Mouse (Mus musculus): ENCODE results near the gene Jmjd1c.

Jmjd1c gene

GRCm38 (mm10) chr10:67126859-67127758 is 31.2 kb downstream of the Jmjd1c start:
- DNase-seq (ENCODE audit: low read depth, low spot score) = peak; percentile 17

GRCm38 (mm10) chr10:67129531-67129930 is 33.6 kb downstream of the Jmjd1c start:
- DNase-seq (ENCODE audit: low read depth, low spot score) = no peak

- DNase-seq (ENCODE audit: low read depth, low spot score) = no peak
Observed at GRCm38 (mm10) chr10:67131709-67132108, 35.8 kb downstream of the Jmjd1c start.

DNA sequence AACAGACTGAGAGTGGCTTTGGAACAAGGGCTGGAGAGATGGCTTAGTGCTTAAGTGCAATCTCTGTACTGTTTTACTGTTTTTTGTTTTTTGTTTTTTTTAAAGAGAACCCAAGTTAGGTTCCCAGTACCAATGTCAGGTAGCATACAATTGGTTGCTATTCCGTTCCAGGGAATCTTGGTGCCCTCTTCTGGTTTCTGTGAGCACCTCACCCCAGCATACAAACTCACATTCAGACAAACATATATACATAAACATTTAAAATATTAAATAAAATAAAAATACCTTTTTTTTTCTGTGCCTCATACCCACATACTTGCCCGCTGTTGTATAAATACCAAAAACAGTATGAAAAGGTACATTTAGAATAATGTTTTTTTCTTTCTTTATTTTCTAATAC is 38.4 kb downstream of the Jmjd1c start:
- peak; percentile 18 for DNase-seq (ENCODE audit: low read depth, low spot score)

DNA sequence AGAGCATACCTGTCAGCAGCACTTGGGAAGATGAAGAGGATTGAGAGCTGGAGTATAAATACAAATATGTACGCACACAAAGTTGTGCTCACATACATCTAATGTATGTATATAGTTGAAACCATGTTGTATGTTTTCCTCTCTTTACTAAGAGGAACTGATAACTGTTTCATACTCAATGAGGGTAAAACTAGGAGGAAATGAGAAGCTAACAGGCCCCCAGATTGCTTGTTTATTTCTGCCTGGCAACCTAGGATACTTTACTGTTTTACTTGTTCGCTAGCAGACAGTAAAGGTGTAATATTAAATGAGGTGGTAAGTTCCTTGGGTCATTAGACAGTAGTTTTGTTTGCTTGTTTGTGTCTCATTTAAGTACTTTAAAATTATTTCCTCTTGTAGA is 41.5 kb downstream of the Jmjd1c start:
- DNase-seq (ENCODE audit: low read depth, low spot score) = no peak

DNA sequence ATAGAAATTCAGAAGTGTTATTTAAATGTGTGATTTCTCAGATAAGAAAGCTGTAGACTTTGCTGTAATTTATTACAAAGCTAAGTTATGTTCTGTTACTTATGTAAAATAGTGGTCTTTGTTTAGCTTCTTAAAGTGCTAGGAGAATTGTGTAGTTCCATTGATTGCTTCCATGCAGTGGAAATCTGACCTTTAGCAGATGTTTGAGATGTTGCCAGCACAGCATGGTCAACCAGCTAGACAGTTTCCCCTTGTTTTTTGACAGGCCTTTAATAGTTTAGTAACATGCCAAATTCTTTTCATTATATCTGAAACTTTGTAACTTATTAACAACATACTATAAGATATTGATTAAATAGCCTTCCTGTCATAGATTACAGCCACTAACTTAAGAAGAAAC is 47.7 kb downstream of the Jmjd1c start:
- DNase-seq (ENCODE audit: low read depth, low spot score) = peak; percentile 81

DNA sequence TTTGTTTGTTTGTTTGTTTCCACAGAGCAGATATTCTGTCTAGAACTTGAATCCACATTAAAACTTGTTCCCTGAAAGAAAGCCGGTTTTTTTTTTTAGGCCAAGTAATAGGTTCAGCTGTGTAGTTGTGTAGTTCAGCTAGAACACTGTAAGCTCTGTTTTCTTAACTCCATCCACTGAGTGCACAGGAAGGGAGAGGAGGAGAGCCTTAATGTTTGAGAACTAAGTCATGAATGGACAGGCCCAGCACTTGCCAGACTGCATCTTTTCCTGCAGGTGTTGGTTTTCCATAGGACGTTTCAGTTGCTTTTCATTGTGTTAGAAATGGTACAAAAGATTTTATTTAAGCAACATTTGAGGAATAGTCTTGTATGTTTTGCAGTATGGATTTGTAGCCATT is 48.3 kb downstream of the Jmjd1c start:
- DNase-seq (ENCODE audit: low read depth, low spot score) = no peak

GRCm38 (mm10) chr10:67145623-67146022 is 49.7 kb downstream of the Jmjd1c start:
- DNase-seq (ENCODE audit: low read depth, low spot score) = no peak

- DNase-seq (ENCODE audit: low read depth, low spot score) = no peak
Observed at GRCm38 (mm10) chr10:67151766-67152165, 55.8 kb downstream of the Jmjd1c start.

DNA sequence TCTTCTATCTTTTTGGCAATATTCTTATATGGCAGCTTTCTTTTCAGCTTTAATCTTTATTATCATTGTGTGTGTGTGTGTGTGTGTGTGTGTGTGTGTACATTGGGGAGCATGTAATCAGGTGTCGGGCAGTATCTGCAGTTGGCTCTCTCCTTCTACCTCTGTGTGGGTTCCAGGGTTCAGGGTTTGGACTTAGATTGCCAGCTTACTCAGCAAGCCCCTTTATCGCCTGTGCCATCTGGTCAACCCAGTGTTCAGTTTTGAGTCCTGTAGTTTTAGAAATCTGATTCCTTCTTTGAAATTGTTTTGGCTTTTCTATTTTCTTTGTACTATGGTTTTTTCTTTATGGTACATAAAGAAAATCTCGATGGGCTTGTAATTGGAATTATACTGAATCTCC is 58.7 kb downstream of the Jmjd1c start:
- no peak for DNase-seq (ENCODE audit: low read depth, low spot score)

GRCm38 (mm10) chr10:67174049-67174448 is 78.1 kb downstream of the Jmjd1c start:
- no peak for DNase-seq (ENCODE audit: low read depth, low spot score)

GRCm38 (mm10) chr10:67176031-67176430 is 80.1 kb downstream of the Jmjd1c start:
- no peak for DNase-seq (ENCODE audit: low read depth, low spot score)

DNA sequence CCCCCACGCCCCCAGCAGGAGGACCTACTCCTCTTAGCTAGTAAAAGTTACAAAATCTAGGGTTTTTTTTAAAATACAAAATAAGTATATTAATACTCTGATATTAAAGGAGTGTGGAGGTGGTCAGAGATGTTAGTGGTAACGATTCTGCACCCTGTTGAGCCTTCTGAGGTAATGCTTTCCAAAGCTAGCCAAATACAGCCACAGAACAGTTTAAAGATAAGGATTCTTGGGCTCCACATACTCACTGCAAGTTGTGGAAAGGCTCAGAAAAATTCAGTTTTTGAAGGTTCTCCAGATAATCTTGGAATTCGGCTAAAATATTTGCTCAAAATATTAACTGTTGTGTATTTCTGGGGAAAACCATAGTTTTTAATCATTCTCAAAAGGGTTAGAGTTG is 81.0 kb downstream of the Jmjd1c start:
- no peak for DNase-seq (ENCODE audit: low read depth, low spot score)

DNA sequence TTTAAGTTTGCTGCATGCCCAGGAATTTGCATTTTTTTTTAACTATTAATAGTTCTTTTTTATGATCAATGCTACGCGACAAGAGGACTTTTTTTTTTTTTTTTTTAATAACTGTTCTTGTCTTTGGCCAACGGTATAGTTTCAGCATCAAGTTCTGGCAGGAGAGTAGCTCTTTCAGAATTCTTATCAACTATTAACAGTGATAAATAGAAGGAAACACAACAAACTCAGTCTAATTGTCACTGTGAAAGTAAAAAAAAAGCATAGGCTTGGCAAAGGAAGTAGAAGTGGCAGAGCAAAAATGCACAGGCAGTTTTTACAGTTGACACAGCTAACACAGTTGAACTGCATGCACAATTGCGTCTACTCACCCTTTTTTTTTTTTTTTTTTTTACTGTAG is 81.5 kb downstream of the Jmjd1c start:
- DNase-seq (ENCODE audit: low read depth, low spot score) = no peak

DNA sequence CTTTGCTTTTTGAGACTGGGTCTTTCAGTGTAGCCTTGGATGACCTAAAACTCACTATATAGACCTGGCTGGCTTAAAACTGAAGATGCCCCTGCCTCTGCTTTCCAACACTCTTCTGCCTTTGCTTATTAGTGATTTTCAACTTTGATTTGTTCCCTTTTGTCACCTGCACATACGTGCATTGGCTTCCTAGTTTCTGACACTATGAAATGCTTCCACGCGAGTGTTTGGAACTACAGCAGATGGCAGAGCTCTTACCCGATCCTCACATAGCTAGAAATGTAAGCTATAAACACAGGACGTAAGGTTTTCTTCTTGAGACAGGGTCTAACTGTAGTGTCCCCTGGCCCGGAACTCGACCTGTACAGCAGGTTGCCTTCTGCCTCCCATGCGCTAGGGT is 84.1 kb downstream of the Jmjd1c start:
- DNase-seq (ENCODE audit: low read depth, low spot score) = no peak

DNA sequence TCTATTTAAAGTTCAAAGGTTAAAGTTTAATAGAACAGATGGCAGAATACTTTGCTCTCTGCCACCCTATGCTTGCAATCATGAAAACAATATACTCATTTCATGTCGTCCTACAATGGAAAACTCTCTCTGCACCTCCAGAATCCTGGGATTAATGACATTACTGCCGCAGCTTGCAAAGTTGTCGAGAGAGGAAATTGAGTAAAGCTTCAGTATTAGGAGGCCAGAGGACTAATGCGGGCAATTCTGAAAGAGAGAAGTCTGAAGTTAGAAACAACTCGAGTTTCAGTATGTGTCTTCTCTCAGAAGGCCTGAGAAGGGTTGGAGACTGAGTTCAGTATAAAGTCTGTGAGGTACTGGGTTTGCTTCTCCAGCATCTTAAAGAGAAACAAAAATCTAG is 84.9 kb downstream of the Jmjd1c start:
- DNase-seq (ENCODE audit: low read depth, low spot score) = no peak

DNA sequence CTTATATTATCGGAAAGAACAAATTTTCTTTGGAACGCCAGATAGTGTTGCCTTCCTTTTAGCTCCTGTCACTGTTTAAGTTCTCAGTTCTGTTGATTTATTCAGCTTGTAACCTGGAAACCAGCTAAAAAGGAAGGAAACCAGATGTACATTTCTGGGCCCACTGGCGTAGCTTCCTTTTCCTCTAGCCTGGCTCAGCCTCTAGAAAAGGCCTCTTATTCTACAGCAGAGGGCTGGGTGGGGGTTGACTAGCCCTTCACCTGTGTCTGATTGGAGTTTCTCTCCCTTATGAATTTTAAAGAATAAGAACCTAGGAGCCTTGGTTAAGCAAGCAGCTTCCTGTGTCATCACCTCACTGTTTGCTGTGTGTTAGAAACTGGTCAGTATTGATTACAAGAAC is 86.7 kb downstream of the Jmjd1c start:
- DNase-seq (ENCODE audit: low read depth, low spot score) = no peak

DNA sequence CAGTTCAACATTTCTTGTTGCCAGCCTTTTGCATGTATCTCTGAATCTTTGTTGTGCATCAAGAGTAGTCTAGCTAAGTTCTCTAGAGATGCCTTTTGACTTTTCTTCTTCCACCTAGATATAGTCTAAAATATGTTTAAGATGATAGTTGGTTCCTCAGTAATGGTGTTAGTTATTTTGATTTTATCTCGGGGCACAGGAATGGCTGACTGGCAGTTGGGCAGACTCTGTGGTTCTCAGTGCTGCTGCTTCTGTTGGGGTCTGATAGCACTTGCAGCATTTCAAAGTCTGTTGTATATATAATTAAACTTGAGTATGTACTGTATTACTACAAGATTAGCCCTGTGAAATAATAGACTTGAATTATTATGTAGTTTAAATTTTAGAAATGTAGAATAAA is 87.2 kb downstream of the Jmjd1c start:
- DNase-seq (ENCODE audit: low read depth, low spot score) = no peak

DNA sequence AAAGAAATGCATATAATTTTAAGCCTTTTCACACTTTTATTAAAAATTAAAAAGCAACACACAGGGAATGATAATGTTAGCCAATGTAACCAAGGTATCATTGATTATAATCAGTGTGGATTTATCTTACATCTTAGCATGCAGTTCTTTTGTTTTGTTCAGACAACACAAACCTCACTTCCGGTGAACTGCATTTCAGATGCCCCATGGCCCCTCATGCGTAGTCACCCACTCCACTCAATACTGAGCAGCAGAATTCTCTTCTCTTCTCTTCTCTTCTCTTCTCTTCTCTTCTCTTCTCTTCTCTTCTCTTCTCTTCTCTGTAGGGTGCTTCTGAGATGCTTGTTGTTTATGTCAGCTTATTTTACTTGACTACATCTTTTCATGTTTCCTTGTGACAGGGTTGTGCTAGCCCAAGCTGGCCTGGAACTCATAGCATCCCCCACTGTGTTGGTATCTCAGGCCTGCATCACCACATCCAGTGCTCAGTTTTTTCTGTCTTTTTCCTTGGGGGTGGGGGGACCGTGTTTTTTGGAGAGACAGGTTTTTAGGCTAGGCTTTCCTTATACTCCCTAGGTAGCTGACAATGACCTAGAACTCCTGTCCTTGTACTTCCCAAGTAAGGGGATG is 88.6 kb downstream of the Jmjd1c start:
- DNase-seq (ENCODE audit: low read depth, low spot score) = no peak

DNA sequence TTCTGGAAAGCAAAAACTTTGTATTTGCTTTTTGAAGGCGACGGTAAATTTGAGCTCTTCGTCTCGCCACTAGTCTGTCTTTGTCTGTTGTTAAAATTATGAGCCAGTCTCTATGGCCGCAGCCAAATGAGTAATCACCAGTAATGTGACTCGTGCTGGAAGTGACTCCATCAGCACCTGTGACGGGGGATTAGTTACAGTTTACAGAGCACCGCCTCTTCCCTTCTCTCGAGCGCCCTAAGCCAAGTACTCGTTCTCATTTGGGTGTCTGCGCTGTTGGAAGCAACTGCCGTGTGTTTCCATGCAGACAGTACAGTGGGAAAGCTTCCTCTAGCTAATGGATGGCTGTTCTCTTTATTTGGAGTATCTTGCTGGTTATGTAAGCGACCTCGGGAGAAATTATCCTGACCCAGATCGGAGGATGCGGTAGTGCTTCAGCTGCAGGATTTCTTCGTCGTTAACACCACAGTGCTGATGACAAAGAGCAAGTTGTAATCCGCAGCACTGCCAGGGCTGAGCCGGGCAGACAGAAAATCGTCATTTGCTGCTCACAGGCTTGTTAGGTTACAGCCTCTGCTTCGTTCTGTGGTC is 89.7 kb downstream of the Jmjd1c start:
- DNase-seq (ENCODE audit: low read depth, low spot score) = peak; percentile 96

- peak; percentile 35 for DNase-seq (ENCODE audit: low read depth, low spot score)
Observed at GRCm38 (mm10) chr10:67186489-67186888, 90.6 kb downstream of the Jmjd1c start.

DNA sequence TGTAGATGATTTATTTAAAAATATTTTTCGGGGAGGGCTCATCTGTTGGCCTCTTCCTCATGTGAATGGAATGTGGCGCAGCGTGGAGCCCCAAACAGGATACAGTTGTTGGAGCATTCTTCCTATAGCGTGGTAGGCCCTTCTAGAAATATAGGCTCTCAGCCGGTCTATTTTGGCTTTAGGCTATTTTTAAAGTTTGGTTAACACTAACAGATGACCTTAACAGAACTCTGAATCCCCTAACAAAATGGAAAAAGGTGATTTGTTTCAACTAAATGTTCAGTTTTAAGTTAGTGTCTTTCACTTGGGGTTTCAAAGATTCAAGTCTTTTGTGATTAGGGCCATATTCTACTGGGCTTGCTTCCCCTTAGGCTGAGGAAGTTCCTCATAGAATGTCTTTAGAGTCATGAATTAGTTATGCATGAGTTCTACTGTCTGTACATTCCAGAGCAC is 91.1 kb downstream of the Jmjd1c start:
- peak; percentile 86 for DNase-seq (ENCODE audit: low read depth, low spot score)

DNA sequence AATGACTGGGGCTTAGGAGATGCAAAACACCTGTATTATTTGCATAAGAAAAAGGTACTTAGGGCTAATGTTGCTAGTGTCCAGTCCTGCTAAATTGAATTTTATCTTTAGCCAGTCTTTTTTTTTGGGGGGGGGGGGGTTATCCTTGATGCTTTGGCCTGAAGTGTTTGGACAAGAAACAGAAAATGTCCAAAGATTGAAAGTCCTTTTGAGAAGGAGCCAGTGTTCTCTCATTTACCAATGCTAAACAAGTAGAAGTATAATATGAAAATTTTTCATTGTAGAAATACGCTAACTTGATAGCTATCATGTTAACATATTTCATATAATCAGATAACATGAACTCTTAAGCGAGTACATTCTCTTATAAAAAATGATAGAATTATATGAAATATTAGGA is 92.0 kb downstream of the Jmjd1c start:
- no peak for DNase-seq (ENCODE audit: low read depth, low spot score)
